Mouse (Mus musculus) embryonic fibroblast, embryonic 13.5 days (primary cell): ENCODE data around the gene Oxsr1. TPM values are rescaled to one million over a fixed set of nuclear protein-coding genes. Genes with fewer than 3 reads are reported as not detected.
A peak's percentile ranks its signal among the peaks of the same experiment; 100 is the strongest.

Source experiments
- H3K27ac ChIP-seq: 2 replicates; pipeline ENCODE4 v1.5.1; 2012; ENCODE audit warnings: low read length, control low read depth, inconsistent platforms; ENCODE audit not compliant: insufficient read depth
- H3K4me1 ChIP-seq: 2 replicates; pipeline ENCODE4 v1.6.1; 2011; ENCODE audit warnings: low read length; ENCODE audit not compliant: control insufficient read depth, insufficient read depth
- H3K4me3 ChIP-seq: 2 replicates; pipeline ENCODE4 v1.5.1; 2011; ENCODE audit warnings: mild to moderate bottlenecking, control low read depth, low read length; ENCODE audit not compliant: insufficient read depth
- CTCF ChIP-seq: IDR thresholded peaks from 2 replicates; pipeline ENCODE4 v1.5.1; 2011; ENCODE audit warnings: mild to moderate bottlenecking, control low read depth, low read length, moderate library complexity, borderline replicate concordance; ENCODE audit not compliant: insufficient read depth
- POLR2A ChIP-seq: IDR thresholded peaks from 2 replicates; pipeline ENCODE4 v1.6.1; 2011; ENCODE audit warnings: low read depth, mild to moderate bottlenecking, control low read depth, low read length, moderate library complexity
- polyA plus RNA-seq: library from polyadenylated mRNA; stranded (reverse); fragments of >200 nt; gene quantifications from 2 replicates; pipeline ENCODE4 v1.2.4, GENCODE M21; 2011; ENCODE audit warnings: low read depth; ENCODE audit not compliant: missing spikeins, insufficient read length

Oxsr1 gene
- polyA plus RNA-seq, 1 experiment: 53.8 TPM

- Histone ChIP-seq H3K27ac (peak overlapping the region; percentile 54), H3K4me3 (peak overlapping the region; percentile 87), H3K4me1 (peaks cover 11% of the 10 kb centered on the region)
- TF ChIP-seq POLR2A (no peak), CTCF (no peak)
These were observed 616 bp downstream of the Oxsr1 start for GRCm38 (mm10) chr9:119321392-119322229.

- Histone ChIP-seq H3K4me3 (peak overlapping the region; percentile 87), H3K27ac (peak overlapping the region; percentile 11), H3K4me1 (peaks cover 11% of the 10 kb centered on the region)
- TF ChIP-seq POLR2A: no peak
- no peak for TF ChIP-seq CTCF
These were observed 1.3 kb downstream of the Oxsr1 start for GRCm38 (mm10) chr9:119320946-119321345.

- TF ChIP-seq CTCF (no peak), POLR2A (no peak)
- Histone ChIP-seq H3K27ac (no peak overlapping the region), H3K4me1 (peaks cover 11% of the 10 kb centered on the region), H3K4me3 (peak overlapping the region; percentile 87)
These were observed 1.8 kb downstream of the Oxsr1 start for GRCm38 (mm10) chr9:119320446-119320845.

- H3K27ac ChIP-seq: peak overlapping the region; percentile 92
- peaks cover 14% of the 10 kb centered on the region for H3K4me1 ChIP-seq
- TF ChIP-seq CTCF (no peak), POLR2A (no peak)
- no peak overlapping the region for H3K4me3 ChIP-seq
These were observed 3.3 kb downstream of the Oxsr1 start for GRCm38 (mm10) chr9:119318891-119319290.

GRCm38 (mm10) chr9:119313096-119313495 is 9.1 kb downstream of the Oxsr1 start:
- TF ChIP-seq POLR2A (no peak), CTCF (no peak)
- peaks cover 3% of the 10 kb centered on the region; the same call in 1 of the 2 replicates for H3K4me1 ChIP-seq
- H3K27ac ChIP-seq: no peak overlapping the region
- H3K4me3 ChIP-seq: no peak overlapping the region

- H3K27ac ChIP-seq: no peak overlapping the region
- TF ChIP-seq POLR2A (no peak), CTCF (no peak)
- no peak overlapping the region for H3K4me3 ChIP-seq
- no peaks in the 10 kb centered on the region for H3K4me1 ChIP-seq
These were observed 13.2 kb downstream of the Oxsr1 start for GRCm38 (mm10) chr9:119309067-119309466.

- TF ChIP-seq POLR2A: no peak
- TF ChIP-seq CTCF: no peak
- H3K4me3 ChIP-seq: no peak overlapping the region
These were observed 16.4 kb downstream of the Oxsr1 start for GRCm38 (mm10) chr9:119305863-119306262.

GRCm38 (mm10) chr9:119298563-119298962 is 23.7 kb downstream of the Oxsr1 start:
- H3K4me3 ChIP-seq: no peak overlapping the region
- no peak overlapping the region for H3K27ac ChIP-seq
- TF ChIP-seq POLR2A: no peak
- TF ChIP-seq CTCF: no peak
- no peaks in the 10 kb centered on the region for H3K4me1 ChIP-seq

More at GRCm38 (mm10) chr9:119305863-119306262, 16.4 kb downstream of the Oxsr1 start:
- no peak overlapping the region for H3K27ac ChIP-seq
- H3K4me1 ChIP-seq: no peaks in the 10 kb centered on the region

- no peak for TF ChIP-seq POLR2A
- no peak for TF ChIP-seq CTCF
- Histone ChIP-seq H3K4me1 (no peaks in the 10 kb centered on the region), H3K4me3 (no peak overlapping the region), H3K27ac (no peak overlapping the region)
These were observed 24.5 kb downstream of the Oxsr1 start for GRCm38 (mm10) chr9:119297696-119298095.

GRCm38 (mm10) chr9:119290791-119291190 is 31.4 kb downstream of the Oxsr1 start:
- no peak overlapping the region for H3K27ac ChIP-seq
- no peak overlapping the region for H3K4me3 ChIP-seq
- no peaks in the 10 kb centered on the region for H3K4me1 ChIP-seq
- TF ChIP-seq CTCF (no peak), POLR2A (no peak)
